Mouse (Mus musculus): ENCODE measurements around the gene Crygn. TPM values are rescaled to one million over a fixed set of nuclear protein-coding genes. Genes with fewer than 3 reads are reported as not detected.

Gene Crygn
- total and polyA plus RNA-seq, 3 experiments = 0.89 TPM; not detected in 2

DNA sequence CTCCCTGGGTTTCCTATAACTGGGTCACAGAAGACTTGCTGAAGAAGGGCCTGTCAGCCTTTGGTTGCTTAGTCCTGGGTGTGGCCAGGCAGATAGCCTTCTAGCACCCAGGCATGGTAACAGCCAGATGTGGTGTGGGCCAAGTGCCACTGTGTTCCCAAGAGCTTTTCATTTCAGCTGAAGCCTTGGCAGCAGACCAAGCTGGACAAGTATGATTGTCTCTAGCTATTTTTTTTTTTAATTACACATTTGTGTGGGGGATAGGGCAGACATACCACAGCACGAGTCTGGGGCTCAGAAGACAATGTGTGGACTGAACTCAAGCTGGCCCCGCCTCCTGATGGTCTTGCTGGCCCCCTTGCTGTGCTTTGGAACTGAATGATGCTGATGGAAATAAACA lies 47.8 kb downstream of the Crygn start:
- Histone ChIP-seq H3K9me3 (replicated peaks; ENCODE audit: insufficient read depth, low read length) (no peaks in the 10 kb centered on the region), H3K4me3 (ENCODE audit: control insufficient read depth in 1 of 2, insufficient read depth in 1 of 2, low read depth in 2 of 2, low read length in 2 of 2) (no peak overlapping the region), H3K9ac (ENCODE audit: control insufficient read depth, low read depth, low read length, poor library complexity, severe bottlenecking) (no peak overlapping the region), H3K27me3 (ENCODE audit: control insufficient read depth in 1 of 2, insufficient read depth in 2 of 2, low read length in 2 of 2) (no peaks in the 10 kb centered on the region), H3K4me1 (ENCODE audit: control insufficient read depth in 1 of 2, insufficient read depth in 2 of 2, low read length in 2 of 2) (no peaks in the 10 kb centered on the region), H3K36me3 (ENCODE audit: control insufficient read depth in 1 of 2, insufficient read depth in 2 of 2, low read length in 2 of 2) (peaks cover 0 to 5% of the 10 kb centered on the region in 2 experiments; a peak in 1 of 4 replicates), H3K79me2 (ENCODE audit: control insufficient read depth, insufficient read depth, low read length, poor library complexity) (no peaks in the 10 kb centered on the region), H3K27ac (ENCODE audit: control insufficient read depth, low read depth, low read length) (no peak overlapping the region)
- TF ChIP-seq GATA1 (IDR thresholded peaks at IDR 0.05; ENCODE audit: low read depth, low read length) = no peak
- no peak for TF ChIP-seq MAZ (IDR thresholded peaks at IDR 0.05; ENCODE audit: low read depth, low read length)
- no peak for TF ChIP-seq USF2 (IDR thresholded peaks at IDR 0.05; ENCODE audit: borderline replicate concordance in 1 of 2, insufficient read depth in 1 of 2, low read depth in 1 of 2, low read length in 2 of 2)
- no peak for DNase-seq (ENCODE audit: low read depth, low spot score)

DNA sequence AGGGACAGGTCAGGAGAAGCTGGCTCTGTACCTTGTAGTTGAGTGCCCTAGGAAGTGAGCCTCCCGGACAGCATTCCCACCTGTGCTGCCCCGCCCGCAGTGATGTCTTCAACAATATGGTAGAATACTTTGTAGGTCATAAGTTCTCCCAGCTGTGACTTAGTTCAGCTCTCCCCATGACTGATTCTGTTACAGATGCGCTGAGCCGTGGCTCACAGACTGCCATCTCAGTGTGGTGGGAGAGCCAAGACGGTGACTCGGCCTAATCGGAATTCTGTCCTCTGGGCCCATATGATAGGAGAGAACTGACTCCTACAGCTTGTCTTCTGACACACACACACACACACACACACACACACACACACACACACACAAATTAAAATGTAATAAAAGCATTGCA lies 53.2 kb downstream of the Crygn start:
- no peaks in the 10 kb centered on the region for H3K79me2 ChIP-seq (ENCODE audit: control insufficient read depth, insufficient read depth, low read length, poor library complexity)

GRCm38 (mm10) chr5:24701271-24701670 lies 56.5 kb downstream of the Crygn start:
- H3K27me3 ChIP-seq (ENCODE audit: control insufficient read depth in 1 of 2, insufficient read depth in 2 of 2, low read length in 2 of 2) = no peaks in the 10 kb centered on the region
- H3K9ac ChIP-seq (ENCODE audit: control insufficient read depth, low read depth, low read length, poor library complexity, severe bottlenecking) = no peak overlapping the region
- DNase-seq (ENCODE audit: low read depth, low spot score) = no peak
- H3K36me3 ChIP-seq (ENCODE audit: control insufficient read depth in 1 of 2, insufficient read depth in 2 of 2, low read length in 2 of 2) = peaks cover 0 to 26% of the 10 kb centered on the region in 2 experiments; a peak in 2 of 4 replicates
- no peaks in the 10 kb centered on the region for H3K79me2 ChIP-seq (ENCODE audit: control insufficient read depth, insufficient read depth, low read length, poor library complexity)
- no peak for TF ChIP-seq EP300 (IDR thresholded peaks at IDR 0.05; ENCODE audit: low read depth in 1 of 2, low read length in 2 of 2)
- TF ChIP-seq TBP (IDR thresholded peaks at IDR 0.05; ENCODE audit: low read depth, low read length) = no peak
- TF ChIP-seq CHD2 (IDR thresholded peaks at IDR 0.05; ENCODE audit: low read length) = no peak
- TF ChIP-seq MYC (IDR thresholded peaks at IDR 0.05; ENCODE audit: low read depth, low read length) = no peak
- TF ChIP-seq BHLHE40 (IDR thresholded peaks at IDR 0.05; ENCODE audit: borderline replicate concordance, low read depth, low read length) = no peak
- no peak for TF ChIP-seq POLR2A (IDR thresholded peaks at IDR 0.05; ENCODE audit: control insufficient read depth in 1 of 2, insufficient read depth in 1 of 2, low read depth in 1 of 2, low read length in 2 of 2, poor library complexity in 1 of 2)
- TF ChIP-seq ZKSCAN1 (IDR thresholded peaks at IDR 0.05; ENCODE audit: low read depth, low read length) = no peak
- no peak for TF ChIP-seq TAL1 (IDR thresholded peaks at IDR 0.05; ENCODE audit: low read length)
- no peak for TF ChIP-seq USF1 (IDR thresholded peaks at IDR 0.05; ENCODE audit: low read depth, low read length)
- no peak for TF ChIP-seq NELFE (IDR thresholded peaks at IDR 0.05; ENCODE audit: low read depth, low read length)
- TF ChIP-seq MAZ (IDR thresholded peaks at IDR 0.05; ENCODE audit: low read depth, low read length) = no peak
- TF ChIP-seq KAT2A (conservative IDR thresholded peaks at IDR 0.05; ENCODE audit: low read depth, low read length) = no peak
- no peak for TF ChIP-seq CTCF (IDR thresholded peaks at IDR 0.05 in 2 of 3, conservative IDR thresholded peaks at IDR 0.05 in 1 of 3; ENCODE audit: control insufficient read depth in 1 of 3, insufficient read depth in 1 of 3, low read depth in 2 of 3, low read length in 3 of 3, poor library complexity in 1 of 3, severe bottlenecking in 1 of 3)
- TF ChIP-seq HCFC1 (IDR thresholded peaks at IDR 0.05; ENCODE audit: low read depth, low read length) = no peak
- no peak for TF ChIP-seq MAFK (IDR thresholded peaks at IDR 0.05; ENCODE audit: borderline replicate concordance, low read depth, low read length)
- no peak for TF ChIP-seq POLR2AphosphoS5 (IDR thresholded peaks at IDR 0.05; ENCODE audit: borderline replicate concordance, low read depth, low read length)
- no peak for TF ChIP-seq JUND (IDR thresholded peaks at IDR 0.05; ENCODE audit: low read depth, low read length)
- no peak for TF ChIP-seq CHD1 (IDR thresholded peaks at IDR 0.05; ENCODE audit: low read depth, low read length)
- TF ChIP-seq MEF2A (IDR thresholded peaks at IDR 0.05; ENCODE audit: extremely low read depth, insufficient replicate concordance, low read depth, low read length, poor library complexity, severe bottlenecking) = no peak
- H3K9me3 ChIP-seq (replicated peaks; ENCODE audit: insufficient read depth, low read length) = no peaks in the 10 kb centered on the region
- H3K4me3 ChIP-seq (ENCODE audit: control insufficient read depth in 1 of 2, insufficient read depth in 1 of 2, low read depth in 2 of 2, low read length in 2 of 2) = no peak overlapping the region
- H3K4me1 ChIP-seq (ENCODE audit: control insufficient read depth in 1 of 2, insufficient read depth in 2 of 2, low read length in 2 of 2) = no peaks in the 10 kb centered on the region
- H3K27ac ChIP-seq (ENCODE audit: control insufficient read depth, low read depth, low read length) = no peak overlapping the region

More for the DNA sequence above, 53.2 kb downstream of the Crygn start:
- Histone ChIP-seq H3K27ac (ENCODE audit: control insufficient read depth, low read depth, low read length) (no peak overlapping the region), H3K9me3 (replicated peaks; ENCODE audit: insufficient read depth, low read length) (no peaks in the 10 kb centered on the region), H3K27me3 (ENCODE audit: control insufficient read depth in 1 of 2, insufficient read depth in 2 of 2, low read length in 2 of 2) (no peaks in the 10 kb centered on the region), H3K4me3 (ENCODE audit: control insufficient read depth in 1 of 2, insufficient read depth in 1 of 2, low read depth in 2 of 2, low read length in 2 of 2) (no peak overlapping the region), H3K4me1 (ENCODE audit: control insufficient read depth in 1 of 2, insufficient read depth in 2 of 2, low read length in 2 of 2) (no peaks in the 10 kb centered on the region), H3K9ac (ENCODE audit: control insufficient read depth, low read depth, low read length, poor library complexity, severe bottlenecking) (no peak overlapping the region), H3K36me3 (ENCODE audit: control insufficient read depth in 1 of 2, insufficient read depth in 2 of 2, low read length in 2 of 2) (peaks cover 0 to 13% of the 10 kb centered on the region in 2 experiments; a peak in 2 of 4 replicates)
- no peak for TF ChIP-seq ZKSCAN1 (IDR thresholded peaks at IDR 0.05; ENCODE audit: low read depth, low read length)
- TF ChIP-seq TCF12 (IDR thresholded peaks at IDR 0.05; ENCODE audit: low read depth, low read length) = no peak
- TF ChIP-seq USF2 (IDR thresholded peaks at IDR 0.05; ENCODE audit: borderline replicate concordance in 1 of 2, insufficient read depth in 1 of 2, low read depth in 1 of 2, low read length in 2 of 2) = no peak
- TF ChIP-seq RAD21 (IDR thresholded peaks at IDR 0.05; ENCODE audit: low read depth, low read length) = no peak
- TF ChIP-seq MAZ (IDR thresholded peaks at IDR 0.05; ENCODE audit: low read depth, low read length) = no peak
- no peak for TF ChIP-seq MAX (IDR thresholded peaks at IDR 0.05; ENCODE audit: low read length)
- TF ChIP-seq NRF1 (IDR thresholded peaks at IDR 0.05; ENCODE audit: insufficient read depth, low read depth, low read length, poor library complexity, severe bottlenecking) = no peak
- DNase-seq (ENCODE audit: low read depth, low spot score) = no peak
